Mouse (Mus musculus) c-Kit-positive CD71-negative TER-119-negative erythroid progenitor cells, embryonic 14.5 days (primary cell): Measurements from ENCODE around the gene Pomc.
"Not testable (repeated sequence)": the region's sequence is repeated elsewhere in the genome, so short reads cannot be mapped to it uniquely, and the experiment has no call there.

Experiments used
- DNase-seq: peaks from one replicate; pipeline ENCODE4 v3.0.0-alpha.2; 2013; ENCODE audit warnings: low read depth

Gene Pomc

GRCm38 (mm10) chr12:3954651-3955050, at the start of gene Pomc:
Gene Pomc (plus strand): TSS chr12:3954951.
- DNase-seq = no peak

GRCm38 (mm10) chr12:3905436-3905835, 49.3 kb upstream of the Pomc start:
- DNase-seq = no peak

- DNase-seq = no peak
These were observed 48.4 kb upstream of the Pomc start for GRCm38 (mm10) chr12:3906308-3906707.

- no peak for DNase-seq
These were observed 47.7 kb upstream of the Pomc start for GRCm38 (mm10) chr12:3907008-3907407.

- DNase-seq = no peak
These were observed 47.3 kb upstream of the Pomc start for GRCm38 (mm10) chr12:3907418-3907817.

GRCm38 (mm10) chr12:3910466-3911093, 44.2 kb upstream of the Pomc start:
- DNase-seq = no peak

GRCm38 (mm10) chr12:3911831-3912348, 42.9 kb upstream of the Pomc start:
- DNase-seq = no peak

GRCm38 (mm10) chr12:3915852-3916251, 38.9 kb upstream of the Pomc start:
- no peak for DNase-seq

GRCm38 (mm10) chr12:3917668-3918341, 36.9 kb upstream of the Pomc start:
- DNase-seq = no peak

- no peak for DNase-seq
These were observed 36.2 kb upstream of the Pomc start for GRCm38 (mm10) chr12:3918577-3918976.

GRCm38 (mm10) chr12:3919423-3919822, 35.3 kb upstream of the Pomc start:
- DNase-seq = no peak

GRCm38 (mm10) chr12:3926127-3926526, 28.6 kb upstream of the Pomc start:
- DNase-seq = peak; percentile 38

- no peak for DNase-seq
These were observed 25.9 kb upstream of the Pomc start for GRCm38 (mm10) chr12:3928841-3929240.

GRCm38 (mm10) chr12:3930090-3930865, 24.5 kb upstream of the Pomc start:
- DNase-seq = not testable (repeated sequence)

- no peak for DNase-seq
These were observed 12.7 kb upstream of the Pomc start for GRCm38 (mm10) chr12:3942026-3942425.

- no peak for DNase-seq
These were observed 10.2 kb upstream of the Pomc start for GRCm38 (mm10) chr12:3944454-3945073.

- DNase-seq = no peak
These were observed 7.2 kb upstream of the Pomc start for GRCm38 (mm10) chr12:3947503-3947902.

GRCm38 (mm10) chr12:3955371-3955770, 620 bp downstream of the Pomc start:
- peak; percentile 60 for DNase-seq

- DNase-seq = no peak
These were observed 1.6 kb downstream of the Pomc start for GRCm38 (mm10) chr12:3956351-3956750.

GRCm38 (mm10) chr12:3959791-3960543, 5.2 kb downstream of the Pomc start:
- peak; percentile 62 for DNase-seq

- no peak for DNase-seq
These were observed 5.8 kb downstream of the Pomc start for GRCm38 (mm10) chr12:3960553-3960952.

GRCm38 (mm10) chr12:3967196-3967595, 12.4 kb downstream of the Pomc start:
- no peak for DNase-seq
